Mouse (Mus musculus): ENCODE results near the gene Atxn2. TPM values are rescaled to one million over a fixed set of nuclear protein-coding genes. Genes with fewer than 3 reads are reported as not detected.

Atxn2 gene
- total RNA-seq, 2 experiments from 2014 or later: 256 TPM

Small RNAs within 50 kb of the gene (microRNA-seq; reads per million reads assigned to microRNA genes)
- 4.0 to 4.4 reads per million in 2 experiments for gene Mir7031

Other genes with a start within 250 kb of the Atxn2 start
- not detected for gene Adam1b, start 207.9 kb upstream of the Atxn2 start, total RNA-seq (2021)
- 1 to 10 TPM; 7.4 to 9.0 TPM for gene Adam1a, start 165.9 kb upstream of the Atxn2 start, total RNA-seq (2021)
- gene Gm42878, start 165.9 kb upstream of the Atxn2 start, total RNA-seq (2021): not detected
- 10 to 100 TPM; 78.9 to 82.4 TPM for gene Mapkapk5, start 165.4 kb upstream of the Atxn2 start, total RNA-seq (2021)
- 10 to 100 TPM; 77.4 to 87.7 TPM for gene Aldh2, start 117.5 kb upstream of the Atxn2 start, total RNA-seq (2021)
- gene Acad12, start 92.4 kb upstream of the Atxn2 start, total RNA-seq (2021): 1 to 10 TPM; 5.0 to 5.5 TPM
- 1 to 10 TPM; 3.1 to 3.3 TPM for gene Acad10, start 50.8 kb upstream of the Atxn2 start, total RNA-seq (2021)
- 10 to 100 TPM; 55.0 to 59.1 TPM for gene Brap, start 50.8 kb upstream of the Atxn2 start, total RNA-seq (2021)
- gene Sh2b3, start 126.3 kb downstream of the Atxn2 start, total RNA-seq (2021): 10 to 100 TPM; 20.3 to 20.4 TPM
- gene Pheta1, start 137.6 kb downstream of the Atxn2 start, total RNA-seq (2021): 10 to 100 TPM; 10.3 to 12.6 TPM

Measured in left cerebral cortex, postnatal 14 days (tissue).